Mouse (Mus musculus) heart, postnatal 0 days (tissue): ENCODE results near the gene Cab39.
A peak's percentile ranks its signal among the peaks of the same experiment; 100 is the strongest.

Source experiments
- CTCF ChIP-seq: IDR thresholded peaks from 2 replicates; pipeline ENCODE4 v1.5.1; 2016; ENCODE audit warnings: antibody characterized with exemption, control low read depth, low read depth
- EP300 ChIP-seq: IDR thresholded peaks from 2 replicates; pipeline ENCODE4 v1.6.1; 2016; ENCODE audit warnings: antibody characterized with exemption, low read depth

GRCm38 (mm10) chr1:85854475-85854874, 61.2 kb downstream of the Cab39 start:
- TF ChIP-seq CTCF = 0 out of 2 replicates have a peak, but pooled peaks have one; percentile 10
- no peak for TF ChIP-seq EP300
